Mouse (Mus musculus) lung, postnatal 0 days (tissue): Measurements from ENCODE around the gene Abhd17c.

ENCODE experiments used
- CTCF ChIP-seq: IDR thresholded peaks from 2 replicates; pipeline ENCODE4 v1.5.1; 2016; ENCODE audit warnings: antibody characterized with exemption, mild to moderate bottlenecking
- EP300 ChIP-seq: IDR thresholded peaks from 2 replicates; pipeline ENCODE4 v1.6.1; 2016; ENCODE audit warnings: antibody characterized with exemption, mild to moderate bottlenecking, control low read depth

GRCm38 (mm10) chr7:84173394-84173793, 21.7 kb upstream of the Abhd17c start:
- TF ChIP-seq CTCF, result no peak
- TF ChIP-seq EP300, result no peak
